Mouse (Mus musculus): ENCODE measurements around the gene Ddx51. TPM values are rescaled to one million over a fixed set of nuclear protein-coding genes. Genes with fewer than 3 reads are reported as not detected.

Ddx51 gene
- polyA plus RNA-seq, 1 experiment, result 2.4 TPM

DNA sequence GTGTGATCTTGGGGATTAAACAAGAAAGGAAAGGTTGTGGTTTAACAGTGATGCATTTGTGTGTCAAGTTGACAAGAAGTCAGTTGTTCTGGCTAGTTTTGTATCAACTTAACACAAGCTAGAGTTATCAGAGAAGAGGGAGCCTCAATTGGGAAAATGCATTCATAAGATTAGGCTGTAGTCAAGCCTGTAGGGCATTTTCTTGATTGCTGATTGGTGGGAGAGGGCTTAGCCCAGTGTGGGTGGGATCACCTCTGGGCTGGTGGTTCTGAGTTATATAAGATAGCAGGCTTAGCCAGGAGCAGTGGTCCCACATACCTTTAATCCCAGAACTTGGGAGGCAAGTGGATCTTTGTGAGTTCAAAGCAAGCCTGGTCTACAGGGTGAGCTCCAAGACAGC is 6.9 kb upstream of the Ddx51 start:
- Histone ChIP-seq H3K27me3 (replicated peaks) (no peaks in the 10 kb centered on the region), H3K9me3 (peaks cover 11% of the 10 kb centered on the region), H3K36me3 (replicated peaks; ENCODE audit: low read length) (peaks cover 66% of the 10 kb centered on the region), H3K4me3 (replicated peaks) (no peak overlapping the region), H3K4me1 (peaks cover 4% of the 10 kb centered on the region)
- TF ChIP-seq FLI1 (IDR thresholded peaks at IDR 0.05; ENCODE audit: low read length), result no peak
- TF ChIP-seq GATA1 (IDR thresholded peaks at IDR 0.05; ENCODE audit: borderline replicate concordance, low read length), result no peak

DNA sequence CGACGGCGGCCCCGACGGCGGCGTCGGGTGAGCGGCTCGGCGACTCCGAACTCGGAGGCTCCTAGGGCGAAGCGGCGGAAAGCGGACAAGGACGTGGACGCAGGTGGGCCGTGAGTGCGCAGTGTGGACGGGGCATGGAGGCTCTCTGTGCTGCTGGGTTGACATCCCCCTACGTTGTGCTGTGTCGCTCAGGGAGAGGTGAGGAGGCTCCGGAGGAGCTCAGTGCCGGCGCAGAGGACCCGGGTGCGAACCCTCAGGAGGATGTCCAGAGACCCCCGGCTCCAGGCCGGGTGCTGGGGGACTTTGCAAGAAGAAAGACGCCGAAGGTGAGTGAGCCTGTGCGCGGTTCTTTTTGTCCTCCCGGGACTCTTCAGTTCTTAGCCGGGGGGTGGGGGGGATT is 435 bp downstream of the Ddx51 start:
- Histone ChIP-seq H3K4me3 (replicated peaks) (peak overlapping the region; percentile 94), H3K36me3 (replicated peaks; ENCODE audit: low read length) (peaks cover 77% of the 10 kb centered on the region), H3K27me3 (replicated peaks) (no peaks in the 10 kb centered on the region), H3K4me1 (peaks cover 42% of the 10 kb centered on the region), H3K9me3 (no peaks in the 10 kb centered on the region)
- TF ChIP-seq FLI1 (IDR thresholded peaks at IDR 0.05; ENCODE audit: low read length), result no peak
- TF ChIP-seq GATA1 (IDR thresholded peaks at IDR 0.05; ENCODE audit: borderline replicate concordance, low read length), result no peak

DNA sequence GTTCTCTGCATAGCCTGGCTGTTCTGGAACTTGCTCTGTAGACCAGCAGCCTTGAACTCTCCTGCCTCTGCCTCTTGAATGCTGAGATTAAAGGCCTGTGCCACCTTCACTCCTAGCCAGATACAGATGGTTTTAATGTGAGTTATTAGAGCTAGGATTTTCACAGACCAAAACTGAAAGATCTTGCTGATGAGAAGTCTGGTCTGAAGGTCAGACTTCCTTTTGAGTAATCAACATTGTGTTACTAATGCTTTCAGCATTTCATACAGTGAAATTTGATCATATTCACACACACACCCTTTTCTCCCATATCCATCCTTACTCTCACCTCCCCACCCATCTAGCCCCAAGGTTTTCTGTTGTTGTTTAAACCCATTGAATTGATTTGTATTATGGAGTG is 6.4 kb downstream of the Ddx51 start:
- no peaks in the 10 kb centered on the region for H3K27me3 ChIP-seq (replicated peaks)
- H3K4me1 ChIP-seq, result peaks cover 11% of the 10 kb centered on the region
- TF ChIP-seq GATA1 (IDR thresholded peaks at IDR 0.05; ENCODE audit: borderline replicate concordance, low read length) (no peak), FLI1 (IDR thresholded peaks at IDR 0.05; ENCODE audit: low read length) (no peak)
- no peak overlapping the region for H3K4me3 ChIP-seq (replicated peaks)
- H3K36me3 ChIP-seq (replicated peaks; ENCODE audit: low read length), result peaks cover 99% of the 10 kb centered on the region
- H3K9me3 ChIP-seq, result no peaks in the 10 kb centered on the region

DNA sequence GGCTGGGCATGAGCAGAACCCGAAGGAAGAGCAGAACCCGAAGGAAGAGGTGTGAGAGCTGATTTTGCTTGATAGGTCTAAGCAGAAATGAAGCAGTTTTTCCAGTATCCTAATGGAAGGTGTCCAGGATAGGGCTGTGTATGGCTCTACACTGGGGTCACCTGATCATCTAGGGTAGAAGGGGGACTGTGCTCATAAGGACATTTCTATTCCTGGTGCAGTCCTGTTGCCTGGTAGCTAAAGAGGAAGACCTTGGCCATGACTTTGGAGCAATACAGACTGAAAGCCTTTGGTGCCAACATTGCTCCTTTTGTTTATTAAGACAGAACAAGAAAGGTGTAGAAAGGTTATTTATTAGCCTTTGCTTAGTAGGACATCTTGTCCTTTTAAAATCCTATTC is 10.8 kb downstream of the Ddx51 start:
- Histone ChIP-seq H3K4me1 (no peaks in the 10 kb centered on the region), H3K9me3 (no peaks in the 10 kb centered on the region), H3K36me3 (replicated peaks; ENCODE audit: low read length) (peaks cover 99% of the 10 kb centered on the region), H3K27me3 (replicated peaks) (no peaks in the 10 kb centered on the region), H3K4me3 (replicated peaks) (no peak overlapping the region)
- TF ChIP-seq FLI1 (IDR thresholded peaks at IDR 0.05; ENCODE audit: low read length) (no peak), GATA1 (IDR thresholded peaks at IDR 0.05; ENCODE audit: borderline replicate concordance, low read length) (no peak)

DNA sequence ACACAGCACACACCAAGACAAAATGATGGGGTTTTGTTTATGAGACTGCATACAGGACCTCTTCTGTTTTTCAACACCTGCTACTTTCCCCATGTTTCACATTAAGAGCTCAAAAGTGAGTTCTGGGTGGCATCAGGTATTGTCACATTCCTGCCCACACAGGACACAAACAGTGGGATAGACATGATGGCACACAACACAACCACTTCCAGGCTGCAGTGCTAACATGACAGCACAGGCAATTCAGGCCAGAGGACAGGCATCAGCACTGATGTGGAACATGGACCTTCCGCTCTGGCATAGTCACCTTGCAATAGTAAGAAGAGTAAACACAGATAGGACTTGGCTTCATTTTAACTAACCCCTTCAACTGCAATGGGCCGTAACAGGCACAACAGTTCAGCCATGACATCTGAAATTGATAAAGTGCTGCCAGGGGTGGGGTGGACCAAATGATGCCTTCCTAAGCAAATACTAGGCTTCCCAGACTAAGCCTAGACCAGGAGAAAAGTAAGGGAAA is 11.6 kb downstream of the Ddx51 start:
- H3K9me3 ChIP-seq, result no peaks in the 10 kb centered on the region
- no peaks in the 10 kb centered on the region for H3K27me3 ChIP-seq (replicated peaks)
- H3K36me3 ChIP-seq (replicated peaks; ENCODE audit: low read length), result peaks cover 98% of the 10 kb centered on the region
- H3K4me1 ChIP-seq, result no peaks in the 10 kb centered on the region
- H3K4me3 ChIP-seq (replicated peaks), result no peak overlapping the region
- TF ChIP-seq GATA1 (IDR thresholded peaks at IDR 0.05; ENCODE audit: borderline replicate concordance, low read length), result no peak
- TF ChIP-seq FLI1 (IDR thresholded peaks at IDR 0.05; ENCODE audit: low read length), result no peak

DNA sequence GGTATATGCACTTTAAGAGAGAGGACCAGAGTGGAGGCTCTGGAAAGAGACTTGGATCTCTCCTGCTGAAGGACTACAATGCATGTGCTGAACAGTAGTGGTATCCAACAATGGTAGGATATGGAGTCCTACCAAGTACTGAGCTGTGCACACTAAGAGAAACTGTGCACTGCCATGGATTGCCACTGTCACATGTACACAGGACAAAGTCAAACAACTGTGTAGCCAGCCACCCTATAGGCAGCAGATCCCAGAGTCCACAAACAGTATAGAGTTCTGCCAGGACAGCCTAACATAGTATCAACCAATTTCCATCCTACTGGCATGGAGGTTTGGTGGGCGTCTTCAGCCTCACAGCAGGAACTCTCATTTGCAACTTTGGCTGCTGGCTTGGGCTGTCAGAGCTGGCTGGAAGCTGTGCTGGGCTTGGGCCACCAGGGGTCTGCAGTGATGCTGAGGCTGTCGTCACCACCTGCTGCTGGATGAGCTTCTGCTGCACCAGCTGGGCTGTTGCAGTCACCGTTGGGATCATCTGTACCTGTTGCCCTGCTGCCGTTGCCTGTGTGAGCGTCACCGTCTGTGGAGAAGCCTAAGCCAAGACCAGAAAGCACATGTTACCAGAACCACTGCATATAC is 12.4 kb downstream of the Ddx51 start:
- H3K4me3 ChIP-seq (replicated peaks), result no peak overlapping the region
- peaks cover 98% of the 10 kb centered on the region for H3K36me3 ChIP-seq (replicated peaks; ENCODE audit: low read length)
- no peaks in the 10 kb centered on the region for H3K27me3 ChIP-seq (replicated peaks)
- H3K4me1 ChIP-seq, result no peaks in the 10 kb centered on the region
- TF ChIP-seq FLI1 (IDR thresholded peaks at IDR 0.05; ENCODE audit: low read length), result no peak
- no peak for TF ChIP-seq GATA1 (IDR thresholded peaks at IDR 0.05; ENCODE audit: borderline replicate concordance, low read length)
- no peaks in the 10 kb centered on the region for H3K9me3 ChIP-seq

DNA sequence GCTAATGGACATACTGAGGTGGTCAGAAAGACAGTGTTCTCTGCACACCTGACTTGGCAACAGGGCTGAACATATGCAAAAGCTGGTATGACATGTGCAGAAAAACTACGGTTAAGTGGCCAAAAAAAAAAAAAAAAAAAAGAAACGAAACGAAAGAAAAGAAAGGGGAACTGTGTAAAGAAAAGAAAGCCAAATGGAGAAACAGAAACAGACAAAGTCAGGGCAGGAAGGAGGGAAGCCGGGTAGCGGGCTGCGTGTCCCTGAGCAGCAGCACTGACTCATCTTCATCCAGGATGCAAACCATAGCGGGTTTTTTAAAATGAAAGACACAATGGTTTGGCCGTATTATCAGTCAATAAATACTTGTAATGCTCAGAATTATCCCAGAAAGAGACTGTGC is 28.8 kb downstream of the Ddx51 start:
- H3K36me3 ChIP-seq (replicated peaks; ENCODE audit: low read length), result peaks cover 100% of the 10 kb centered on the region
- H3K9me3 ChIP-seq, result no peaks in the 10 kb centered on the region

DNA sequence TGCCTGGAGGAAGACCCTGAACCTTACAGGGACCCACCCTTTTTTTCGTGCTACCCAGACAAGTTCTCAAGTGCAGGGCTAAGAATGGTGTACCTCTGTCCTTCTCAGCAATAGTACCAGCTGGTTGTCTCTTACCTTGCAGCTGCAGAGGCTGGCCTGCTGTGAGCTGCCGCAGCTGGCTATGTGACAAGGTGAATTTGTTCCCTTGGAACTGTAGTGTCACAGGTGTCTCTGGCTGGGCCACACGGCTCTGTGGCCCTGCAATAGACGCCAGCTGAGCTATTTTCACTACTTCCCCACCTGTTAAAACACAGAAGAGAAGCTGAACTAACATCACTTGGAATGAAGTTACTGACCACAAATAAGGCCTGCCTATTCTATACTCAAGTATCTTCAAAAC is 45.4 kb downstream of the Ddx51 start:
- H3K36me3 ChIP-seq (replicated peaks; ENCODE audit: low read length), result peaks cover 99% of the 10 kb centered on the region
- H3K9me3 ChIP-seq, result no peaks in the 10 kb centered on the region
- no peaks in the 10 kb centered on the region for H3K27me3 ChIP-seq (replicated peaks)
- TF ChIP-seq FLI1 (IDR thresholded peaks at IDR 0.05; ENCODE audit: low read length), result no peak
- TF ChIP-seq GATA1 (IDR thresholded peaks at IDR 0.05; ENCODE audit: borderline replicate concordance, low read length), result no peak
- peaks cover 28% of the 10 kb centered on the region for H3K4me1 ChIP-seq
- H3K4me3 ChIP-seq (replicated peaks), result no peak overlapping the region

More for the DNA sequence above, 28.8 kb downstream of the Ddx51 start:
- no peak for TF ChIP-seq FLI1 (IDR thresholded peaks at IDR 0.05; ENCODE audit: low read length)
- TF ChIP-seq GATA1 (IDR thresholded peaks at IDR 0.05; ENCODE audit: borderline replicate concordance, low read length), result no peak
- Histone ChIP-seq H3K4me3 (replicated peaks) (no peak overlapping the region), H3K27me3 (replicated peaks) (no peaks in the 10 kb centered on the region), H3K4me1 (no peaks in the 10 kb centered on the region)

DNA sequence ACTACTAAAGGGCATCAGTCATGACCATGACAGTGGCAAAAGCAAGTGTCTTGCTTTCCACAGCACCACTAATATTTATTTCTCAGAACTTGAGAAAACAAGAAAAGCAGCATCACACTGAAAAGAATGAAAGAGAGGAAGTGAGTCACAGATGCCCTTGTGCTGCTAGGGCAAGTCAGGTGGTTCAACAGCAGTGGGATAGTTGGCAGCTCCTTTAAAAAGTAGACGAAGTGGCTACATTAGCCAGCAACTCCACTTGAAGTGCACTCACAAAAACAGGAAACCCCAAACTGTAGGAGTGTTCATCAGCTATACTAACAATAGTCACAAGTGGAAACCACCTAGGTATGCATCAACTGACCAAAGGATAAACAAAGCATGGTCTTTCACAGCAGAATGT is 50.8 kb downstream of the Ddx51 start:
- Histone ChIP-seq H3K4me1 (peaks cover 76% of the 10 kb centered on the region), H3K4me3 (replicated peaks) (peak overlapping the region; percentile 83), H3K9me3 (no peaks in the 10 kb centered on the region), H3K36me3 (replicated peaks; ENCODE audit: low read length) (peaks cover 100% of the 10 kb centered on the region), H3K27me3 (replicated peaks) (no peaks in the 10 kb centered on the region)
- TF ChIP-seq GATA1 (IDR thresholded peaks at IDR 0.05; ENCODE audit: borderline replicate concordance, low read length) (no peak), FLI1 (IDR thresholded peaks at IDR 0.05; ENCODE audit: low read length) (no peak)

DNA sequence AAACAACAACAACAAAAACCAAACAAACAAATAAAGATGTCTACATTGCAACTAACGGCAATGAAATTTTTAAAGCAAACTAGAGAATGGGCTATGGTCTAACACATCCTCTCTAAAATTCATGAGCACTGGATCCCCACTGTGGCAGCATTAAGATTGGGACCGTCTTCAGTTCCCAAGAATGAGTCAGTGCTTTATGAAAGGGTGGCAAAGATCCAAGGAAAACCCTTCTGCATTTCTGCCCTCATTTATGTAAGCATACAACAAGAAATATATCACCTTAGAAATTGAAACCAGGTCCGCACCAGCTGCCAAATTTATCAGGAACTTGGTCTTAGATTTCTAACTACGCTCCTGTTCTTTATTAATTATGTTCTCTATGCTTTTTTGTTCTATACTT is 56.0 kb downstream of the Ddx51 start:
- no peaks in the 10 kb centered on the region for H3K9me3 ChIP-seq
- H3K4me1 ChIP-seq, result peaks cover 45% of the 10 kb centered on the region
- no peak overlapping the region for H3K4me3 ChIP-seq (replicated peaks)
- no peaks in the 10 kb centered on the region for H3K27me3 ChIP-seq (replicated peaks)
- peaks cover 94% of the 10 kb centered on the region for H3K36me3 ChIP-seq (replicated peaks; ENCODE audit: low read length)
- no peak for TF ChIP-seq GATA1 (IDR thresholded peaks at IDR 0.05; ENCODE audit: borderline replicate concordance, low read length)
- TF ChIP-seq FLI1 (IDR thresholded peaks at IDR 0.05; ENCODE audit: low read length), result no peak

Other genes starting within 250 kb of the Ddx51 start
- gene Fbrsl1, start 204.9 kb upstream of the Ddx51 start, polyA plus RNA-seq (2012; ENCODE audit: insufficient read depth, low replicate concordance), result 66.5 and 136 TPM in 2 replicates
- not detected in 2 replicates for gene Galnt9, start 109.1 kb upstream of the Ddx51 start, polyA plus RNA-seq (2012; ENCODE audit: insufficient read depth, low replicate concordance)
- gene Noc4l, start within 50 bp of the Ddx51 start, polyA plus RNA-seq (2012; ENCODE audit: insufficient read depth, low replicate concordance), result 21.5 and 96.6 TPM in 2 replicates
- gene Ep400, start 117.3 kb downstream of the Ddx51 start, polyA plus RNA-seq (2012; ENCODE audit: insufficient read depth, low replicate concordance), result 18.5 and 24.0 TPM in 2 replicates
- 7.8 and 56.8 TPM in 2 replicates for gene Pus1, start 127.2 kb downstream of the Ddx51 start, polyA plus RNA-seq (2012; ENCODE audit: insufficient read depth, low replicate concordance)
- gene Ulk1, start 156.6 kb downstream of the Ddx51 start, polyA plus RNA-seq (2012; ENCODE audit: insufficient read depth, low replicate concordance), result 46.2 and 157 TPM in 2 replicates
- 36.6 and 64.3 TPM in 2 replicates for gene Hscb, start 186.3 kb downstream of the Ddx51 start, polyA plus RNA-seq (2012; ENCODE audit: insufficient read depth, low replicate concordance)
- gene Chek2, start 186.5 kb downstream of the Ddx51 start, polyA plus RNA-seq (2012; ENCODE audit: insufficient read depth, low replicate concordance), result 1.2 and 1.3 TPM in 2 replicates
- 6.7 TPM in 2 replicates for gene Ttc28, start 226.4 kb downstream of the Ddx51 start, polyA plus RNA-seq (2012; ENCODE audit: insufficient read depth, low replicate concordance)